Mouse (Mus musculus) embryonic fibroblast, embryonic 13.5 days (primary cell): ENCODE results near the gene AI597479.

Experiments used
- CTCF ChIP-seq: IDR thresholded peaks from 2 replicates; pipeline ENCODE4 v1.5.1; 2011; ENCODE audit warnings: mild to moderate bottlenecking, control low read depth, low read length, moderate library complexity, borderline replicate concordance; ENCODE audit not compliant: insufficient read depth
- POLR2A ChIP-seq: IDR thresholded peaks from 2 replicates; pipeline ENCODE4 v1.6.1; 2011; ENCODE audit warnings: low read depth, mild to moderate bottlenecking, control low read depth, low read length, moderate library complexity

GRCm38 (mm10) chr1:43159429-43159828 lies 60.9 kb downstream of the AI597479 start:
- TF ChIP-seq POLR2A (no peak), CTCF (no peak)
